Mouse (Mus musculus) kidney, adult 2 months (tissue): ENCODE data around the gene Wdr45b. TPM values are rescaled to one million over a fixed set of nuclear protein-coding genes. Genes with fewer than 3 reads are reported as not detected.

ENCODE experiments used
- DNase-seq: peaks from one replicate; pipeline ENCODE4 v3.0.0; 2021
- H3K27ac ChIP-seq: fragments of 200-500 bp; 2 replicates; pipeline ENCODE4 v1.5.1; 2012; ENCODE audit warnings: low read depth, low read length, control low read depth, inconsistent platforms; ENCODE audit not compliant: insufficient read depth
- H3K27me3 ChIP-seq: fragments of 200-500 bp; replicated peaks from 2 replicates; pipeline ENCODE4 v1.6.1; 2012; ENCODE audit warnings: mild to moderate bottlenecking, moderate library complexity, low read length, inconsistent platforms; ENCODE audit not compliant: control insufficient read depth, insufficient read depth
- H3K36me3 ChIP-seq: fragments of 200-500 bp; 2 replicates; pipeline ENCODE4 v1.6.1; 2012; ENCODE audit warnings: mild to moderate bottlenecking, moderate library complexity, low read length, inconsistent platforms; ENCODE audit not compliant: control insufficient read depth, insufficient read depth
- H3K4me1 ChIP-seq: fragments of 200-500 bp; 2 replicates; pipeline ENCODE4 v1.6.1; 2011; ENCODE audit warnings: low read length; ENCODE audit not compliant: control insufficient read depth, insufficient read depth
- H3K4me3 ChIP-seq: fragments of 200-500 bp; 2 replicates; pipeline ENCODE4 v1.5.1; 2011; ENCODE audit warnings: mild to moderate bottlenecking, low read depth, low read length, control low read depth; ENCODE audit not compliant: insufficient read depth
- CTCF ChIP-seq: fragments of 200-500 bp; conservative IDR thresholded peaks from 2 replicates; pipeline ENCODE4 v1.5.1; 2011; ENCODE audit warnings: low read depth, mild to moderate bottlenecking, control low read depth, low read length, moderate library complexity, mixed read lengths; ENCODE audit not compliant: insufficient read depth, insufficient read length
- POLR2A ChIP-seq: fragments of 200-500 bp; IDR thresholded peaks from one replicate; pipeline ENCODE4 v1.6.1; 2011; ENCODE audit warnings: low read depth, low read length, control low read depth
- WGBS: fragments of 180-500 bp; shearing (Covaris S2); methylation state at CpG from one replicate; pipeline ENCODE4 v1.1.7; 2018; 5-methylcytosine and 5-hydroxymethylcytosine counted together
- polyA plus RNA-seq: library from polyadenylated mRNA; depleted of rRNA; stranded (reverse); fragments of >200 nt; gene quantifications from 2 replicates; pipeline ENCODE4 v1.2.3, GENCODE M21; 2012; rRNA removed

Wdr45b gene
- 54.5 and 59.4 TPM in 2 replicates for polyA plus RNA-seq

- H3K27me3 ChIP-seq, result no peaks in the 10 kb centered on the region
- TF ChIP-seq CTCF (no peak), POLR2A (peak; percentile 69)
- peaks cover 7% of the 10 kb centered on the region for H3K4me1 ChIP-seq
- H3K27ac ChIP-seq, result peak within 1 kb of the TSS; percentile 83
- no peaks in the 10 kb centered on the region for H3K36me3 ChIP-seq
- WGBS, result under 1% methylated on average over 69 of the region's 69 CpGs
- peak; percentile 99 for DNase-seq
- peak within 1 kb of the TSS; percentile 70 for H3K4me3 ChIP-seq
These were observed at the start of gene Wdr45b for GRCm38 (mm10) chr11:121354091-121354707. Gene Wdr45b (minus strand): TSS chr11:121354445.

- Histone ChIP-seq H3K36me3 (no peaks in the 10 kb centered on the region), H3K4me3 (no peak overlapping the region), H3K27me3 (no peaks in the 10 kb centered on the region), H3K27ac (no peak overlapping the region), H3K4me1 (0 out of 2 replicates have a peak, but pooled peaks cover 2% of the 10 kb centered on the region)
- DNase-seq, result no peak
- TF ChIP-seq CTCF (no peak), POLR2A (no peak)
- 87% methylated on average over 3 of the region's 3 CpGs for WGBS
These were observed 38.2 kb upstream of the Wdr45b start for GRCm38 (mm10) chr11:121392405-121392804.

- no peak for DNase-seq
- H3K4me1 ChIP-seq, result 0 out of 2 replicates have a peak, but pooled peaks cover 3% of the 10 kb centered on the region
- no peaks in the 10 kb centered on the region for H3K27me3 ChIP-seq
- no peak overlapping the region for H3K27ac ChIP-seq
- H3K4me3 ChIP-seq, result no peak overlapping the region
- H3K36me3 ChIP-seq, result no peaks in the 10 kb centered on the region
- TF ChIP-seq CTCF (no peak), POLR2A (no peak)
- 65% methylated on average over 3 of the region's 3 CpGs for WGBS
These were observed 36.5 kb upstream of the Wdr45b start for GRCm38 (mm10) chr11:121390793-121391192.

GRCm38 (mm10) chr11:121388554-121388945, 34.3 kb upstream of the Wdr45b start:
- Histone ChIP-seq H3K36me3 (no peaks in the 10 kb centered on the region), H3K27me3 (no peaks in the 10 kb centered on the region), H3K4me3 (peak overlapping the region; percentile 2; the same call in 1 of the 2 replicates), H3K4me1 (0 out of 2 replicates have a peak, but pooled peaks cover 3% of the 10 kb centered on the region), H3K27ac (no peak overlapping the region)
- WGBS, result 6% methylated on average over 6 of the region's 6 CpGs
- DNase-seq, result no peak
- TF ChIP-seq POLR2A, result no peak
- no peak for TF ChIP-seq CTCF

- Histone ChIP-seq H3K27ac (no peak within 1 kb of the TSS), H3K4me1 (0 out of 2 replicates have a peak, but pooled peaks cover 3% of the 10 kb centered on the region), H3K4me3 (peak within 1 kb of the TSS; percentile 69), H3K36me3 (no peaks in the 10 kb centered on the region), H3K27me3 (no peaks in the 10 kb centered on the region)
- DNase-seq, result peak; percentile 97
- WGBS, result under 1% methylated on average over 61 of the region's 61 CpGs
- no peak for TF ChIP-seq POLR2A
- no peak for TF ChIP-seq CTCF
These were observed 33.7 kb upstream of the Wdr45b start, which contains the start of gene Rab40b for GRCm38 (mm10) chr11:121387750-121388553. Gene Rab40b (minus strand): TSS chr11:121388251.

- no peak for DNase-seq
- WGBS, result 64% methylated on average over 6 of the region's 6 CpGs
- no peaks in the 10 kb centered on the region for H3K36me3 ChIP-seq
- no peak overlapping the region for H3K27ac ChIP-seq
- TF ChIP-seq POLR2A, result no peak
- TF ChIP-seq CTCF, result no peak
- no peaks in the 10 kb centered on the region for H3K4me1 ChIP-seq
- H3K27me3 ChIP-seq, result no peaks in the 10 kb centered on the region
- no peak overlapping the region for H3K4me3 ChIP-seq
These were observed 26.0 kb upstream of the Wdr45b start for GRCm38 (mm10) chr11:121380294-121380693.

- TF ChIP-seq CTCF (no peak), POLR2A (no peak)
- no peak overlapping the region for H3K4me3 ChIP-seq
- H3K4me1 ChIP-seq, result no peaks in the 10 kb centered on the region
- H3K36me3 ChIP-seq, result no peaks in the 10 kb centered on the region
- no peak for DNase-seq
- no peak overlapping the region for H3K27ac ChIP-seq
- H3K27me3 ChIP-seq, result no peaks in the 10 kb centered on the region
These were observed 24.4 kb upstream of the Wdr45b start for GRCm38 (mm10) chr11:121378644-121379043.

- WGBS, result 68% methylated on average over 6 of the region's 6 CpGs
- TF ChIP-seq CTCF, result no peak
- no peak for TF ChIP-seq POLR2A
- H3K4me1 ChIP-seq, result no peaks in the 10 kb centered on the region
- no peak for DNase-seq
- no peaks in the 10 kb centered on the region for H3K27me3 ChIP-seq
- H3K4me3 ChIP-seq, result no peak overlapping the region
- no peaks in the 10 kb centered on the region for H3K36me3 ChIP-seq
- H3K27ac ChIP-seq, result no peak overlapping the region
These were observed 19.1 kb upstream of the Wdr45b start for GRCm38 (mm10) chr11:121373305-121373704.
